Mouse (Mus musculus): ENCODE measurements around the gene Hlcs. TPM values are rescaled to one million over a fixed set of nuclear protein-coding genes. Genes with fewer than 3 reads are reported as not detected.

The Hlcs gene
- polyA plus RNA-seq, 2 experiments, result 1.3 to 1.7 TPM

GRCm38 (mm10) chr16:94253671-94254414, 59.5 kb downstream of the Hlcs start:
- 83% methylated on average over 24 of the region's 24 CpGs for WGBS (ENCODE audit: insufficient replicate concordance)
- TF ChIP-seq CTCF (IDR thresholded peaks at IDR 0.05; ENCODE audit: low read depth), result no peak
- ATAC-seq (ENCODE audit: insufficient read depth), result no peak

GRCm38 (mm10) chr16:94251756-94252155, 61.6 kb downstream of the Hlcs start:
- 76% methylated on average over 13 of the region's 13 CpGs for WGBS (ENCODE audit: insufficient replicate concordance)
- Histone ChIP-seq H3K27me3 (ENCODE audit: control insufficient read depth, insufficient read depth, low read length) (no peaks in the 10 kb centered on the region), H3K4me2 (ENCODE audit: low read depth) (no peak overlapping the region), H3K27ac (no peak overlapping the region), H3K36me3 (replicated peaks; ENCODE audit: control insufficient read depth, insufficient read depth, low read depth) (no peaks in the 10 kb centered on the region), H3K4me1 (replicated peaks; ENCODE audit: control insufficient read depth in 2 of 2, insufficient read depth in 2 of 2, low read length in 1 of 2) (no peaks in the 10 kb centered on the region), H3K9me3 (ENCODE audit: control insufficient read depth, low read length) (no peaks in the 10 kb centered on the region), H3K4me3 (ENCODE audit: insufficient read depth in 1 of 2, low read depth in 2 of 2, low read length in 2 of 2) (no peak overlapping the region), H3K9ac (replicated peaks) (no peak overlapping the region)
- DNase-seq (ENCODE audit: low read depth in 3 of 3, low spot score in 3 of 3) (no peak), ATAC-seq (ENCODE audit: insufficient read depth) (no peak)
- no peak for TF ChIP-seq CTCF (IDR thresholded peaks at IDR 0.05; ENCODE audit: low read depth)
- no peak for TF ChIP-seq EP300 (IDR thresholded peaks at IDR 0.05; ENCODE audit: low read depth)

More at GRCm38 (mm10) chr16:94253671-94254414, 59.5 kb downstream of the Hlcs start:
- no peak overlapping the region for H3K27ac ChIP-seq
- no peaks in the 10 kb centered on the region for H3K9me3 ChIP-seq (ENCODE audit: control insufficient read depth, low read length)
- DNase-seq (ENCODE audit: low read depth in 3 of 3, low spot score in 3 of 3), result no peak
- H3K4me2 ChIP-seq (ENCODE audit: low read depth), result no peak overlapping the region
- H3K36me3 ChIP-seq (replicated peaks; ENCODE audit: control insufficient read depth, insufficient read depth, low read depth), result no peaks in the 10 kb centered on the region
- H3K9ac ChIP-seq (replicated peaks), result no peak overlapping the region
- no peaks in the 10 kb centered on the region for H3K27me3 ChIP-seq (ENCODE audit: control insufficient read depth, insufficient read depth, low read length)
- no peaks in the 10 kb centered on the region for H3K4me1 ChIP-seq (replicated peaks; ENCODE audit: control insufficient read depth in 2 of 2, insufficient read depth in 2 of 2, low read length in 1 of 2)
- no peak overlapping the region for H3K4me3 ChIP-seq (ENCODE audit: insufficient read depth in 1 of 2, low read depth in 2 of 2, low read length in 2 of 2)

- 74% methylated on average over 15 of the region's 15 CpGs for WGBS (ENCODE audit: insufficient replicate concordance)
- no peaks in the 10 kb centered on the region for H3K27me3 ChIP-seq (ENCODE audit: control insufficient read depth, insufficient read depth, low read length)
- no peaks in the 10 kb centered on the region for H3K9me3 ChIP-seq (ENCODE audit: control insufficient read depth, low read length)
- H3K4me3 ChIP-seq (ENCODE audit: insufficient read depth in 1 of 2, low read depth in 2 of 2, low read length in 2 of 2), result no peak overlapping the region
- H3K9ac ChIP-seq (replicated peaks), result no peak overlapping the region
- no peak for ATAC-seq (ENCODE audit: insufficient read depth)
- no peak overlapping the region for H3K27ac ChIP-seq
- H3K36me3 ChIP-seq (replicated peaks; ENCODE audit: control insufficient read depth, insufficient read depth, low read depth), result no peaks in the 10 kb centered on the region
- H3K4me2 ChIP-seq (ENCODE audit: low read depth), result no peak overlapping the region
- TF ChIP-seq CTCF (IDR thresholded peaks at IDR 0.05; ENCODE audit: low read depth), result no peak
- no peak for TF ChIP-seq EP300 (IDR thresholded peaks at IDR 0.05; ENCODE audit: low read depth)
- H3K4me1 ChIP-seq (replicated peaks; ENCODE audit: control insufficient read depth in 2 of 2, insufficient read depth in 2 of 2, low read length in 1 of 2), result no peaks in the 10 kb centered on the region
- no peak for DNase-seq (ENCODE audit: low read depth in 3 of 3, low spot score in 3 of 3)
Observed at GRCm38 (mm10) chr16:94250640-94251349, 62.6 kb downstream of the Hlcs start.

- Histone ChIP-seq H3K9me3 (ENCODE audit: control insufficient read depth, low read length) (no peaks in the 10 kb centered on the region), H3K9ac (replicated peaks) (no peak overlapping the region), H3K4me2 (ENCODE audit: low read depth) (no peak overlapping the region), H3K4me1 (replicated peaks; ENCODE audit: control insufficient read depth in 2 of 2, insufficient read depth in 2 of 2, low read length in 1 of 2) (no peaks in the 10 kb centered on the region), H3K4me3 (ENCODE audit: insufficient read depth in 1 of 2, low read depth in 2 of 2, low read length in 2 of 2) (no peak overlapping the region), H3K36me3 (replicated peaks; ENCODE audit: control insufficient read depth, insufficient read depth, low read depth) (no peaks in the 10 kb centered on the region), H3K27ac (no peak overlapping the region), H3K27me3 (ENCODE audit: control insufficient read depth, insufficient read depth, low read length) (no peaks in the 10 kb centered on the region)
- 74% methylated on average over 12 of the region's 12 CpGs for WGBS (ENCODE audit: insufficient replicate concordance)
- ATAC-seq (ENCODE audit: insufficient read depth), result no peak
- TF ChIP-seq CTCF (IDR thresholded peaks at IDR 0.05; ENCODE audit: low read depth) (no peak), EP300 (IDR thresholded peaks at IDR 0.05; ENCODE audit: low read depth) (no peak)
- DNase-seq (ENCODE audit: low read depth in 3 of 3, low spot score in 3 of 3), result no peak
Observed at GRCm38 (mm10) chr16:94250136-94250535, 63.2 kb downstream of the Hlcs start.

- WGBS (ENCODE audit: insufficient replicate concordance), result 82% methylated on average over 10 of the region's 10 CpGs
- Histone ChIP-seq H3K4me2 (ENCODE audit: low read depth) (no peak overlapping the region), H3K27ac (no peak overlapping the region), H3K9ac (replicated peaks) (no peak overlapping the region), H3K9me3 (ENCODE audit: control insufficient read depth, low read length) (no peaks in the 10 kb centered on the region), H3K4me1 (replicated peaks; ENCODE audit: control insufficient read depth in 2 of 2, insufficient read depth in 2 of 2, low read length in 1 of 2) (no peaks in the 10 kb centered on the region), H3K27me3 (ENCODE audit: control insufficient read depth, insufficient read depth, low read length) (no peaks in the 10 kb centered on the region), H3K36me3 (replicated peaks; ENCODE audit: control insufficient read depth, insufficient read depth, low read depth) (no peaks in the 10 kb centered on the region), H3K4me3 (ENCODE audit: insufficient read depth in 1 of 2, low read depth in 2 of 2, low read length in 2 of 2) (no peak overlapping the region)
- DNase-seq (ENCODE audit: low read depth in 3 of 3, low spot score in 3 of 3), result no peak
- no peak for ATAC-seq (ENCODE audit: insufficient read depth)
- TF ChIP-seq EP300 (IDR thresholded peaks at IDR 0.05; ENCODE audit: low read depth) (no peak), CTCF (IDR thresholded peaks at IDR 0.05; ENCODE audit: low read depth) (no peak)
Observed at GRCm38 (mm10) chr16:94249666-94250065, 63.7 kb downstream of the Hlcs start.
